Mouse (Mus musculus): ENCODE data around the gene Odf4. TPM values are rescaled to one million over a fixed set of nuclear protein-coding genes. Genes with fewer than 3 reads are reported as not detected.

Odf4 gene
- total RNA-seq, 2 experiments from 2014 or later: not detected

GRCm38 (mm10) chr11:68903775-68904174 lies 23.1 kb downstream of the Odf4 start:
- no peak for DNase-seq (ENCODE audit: low spot score in 2 of 2)

GRCm38 (mm10) chr11:68902823-68903222 lies 24.1 kb downstream of the Odf4 start:
- DNase-seq (ENCODE audit: low spot score in 2 of 2): no peak

GRCm38 (mm10) chr11:68902367-68902766 lies 24.5 kb downstream of the Odf4 start:
- DNase-seq (ENCODE audit: low spot score in 2 of 2): no peak

GRCm38 (mm10) chr11:68902047-68902364 lies 24.9 kb downstream of the Odf4 start:
- DNase-seq (ENCODE audit: low spot score in 2 of 2): no peak

- DNase-seq (ENCODE audit: low spot score in 2 of 2): peak; percentile 99
Observed at GRCm38 (mm10) chr11:68901351-68902046, 25.4 kb downstream of the Odf4 start, which contains the start of gene Rpl26. Gene Rpl26, plus strand, starts transcription at chr11:68901583.

GRCm38 (mm10) chr11:68900519-68901350 lies 26.1 kb downstream of the Odf4 start:
- DNase-seq (ENCODE audit: low spot score in 2 of 2): peak in 1 of 2 experiments; percentile 3

GRCm38 (mm10) chr11:68899815-68900214 lies 27.1 kb downstream of the Odf4 start:
- no peak for DNase-seq (ENCODE audit: low spot score in 2 of 2)

GRCm38 (mm10) chr11:68898790-68899189 lies 28.1 kb downstream of the Odf4 start:
- no peak for DNase-seq (ENCODE audit: low spot score in 2 of 2)

- no peak for DNase-seq (ENCODE audit: low spot score in 2 of 2)
Observed at GRCm38 (mm10) chr11:68897838-68898237, 29.0 kb downstream of the Odf4 start.

GRCm38 (mm10) chr11:68897120-68897519 lies 29.8 kb downstream of the Odf4 start:
- DNase-seq (ENCODE audit: low spot score in 2 of 2): peak; percentile 21 to 32

GRCm38 (mm10) chr11:68896247-68896646 lies 30.6 kb downstream of the Odf4 start:
- no peak for DNase-seq (ENCODE audit: low spot score in 2 of 2)

- no peak for DNase-seq (ENCODE audit: low spot score in 2 of 2)
Observed at GRCm38 (mm10) chr11:68893911-68894464, 32.9 kb downstream of the Odf4 start.

GRCm38 (mm10) chr11:68892233-68892832 lies 34.5 kb downstream of the Odf4 start:
- DNase-seq (ENCODE audit: low spot score in 2 of 2): no peak

GRCm38 (mm10) chr11:68891823-68892222 lies 35.1 kb downstream of the Odf4 start:
- no peak for DNase-seq (ENCODE audit: low spot score in 2 of 2)

GRCm38 (mm10) chr11:68890625-68891024 lies 36.3 kb downstream of the Odf4 start:
- DNase-seq (ENCODE audit: low spot score in 2 of 2): no peak

GRCm38 (mm10) chr11:68888653-68889052 lies 38.2 kb downstream of the Odf4 start:
- DNase-seq (ENCODE audit: low spot score in 2 of 2): no peak

- no peak for DNase-seq (ENCODE audit: low spot score in 2 of 2)
Observed at GRCm38 (mm10) chr11:68888253-68888652, 38.6 kb downstream of the Odf4 start, which contains the start of gene Rnf222. Gene Rnf222, plus strand, starts transcription at chr11:68888553.

- DNase-seq (ENCODE audit: low spot score in 2 of 2): no peak
Observed at GRCm38 (mm10) chr11:68886091-68886490, 40.8 kb downstream of the Odf4 start.

- DNase-seq (ENCODE audit: low spot score in 2 of 2): no peak
Observed at GRCm38 (mm10) chr11:68884368-68884767, 42.5 kb downstream of the Odf4 start.

GRCm38 (mm10) chr11:68883843-68884242 lies 43.0 kb downstream of the Odf4 start:
- DNase-seq (ENCODE audit: low spot score in 2 of 2): no peak

GRCm38 (mm10) chr11:68882107-68882506 lies 44.8 kb downstream of the Odf4 start:
- DNase-seq (ENCODE audit: low spot score in 2 of 2): no peak

GRCm38 (mm10) chr11:68878811-68879210 lies 48.1 kb downstream of the Odf4 start:
- DNase-seq (ENCODE audit: low spot score in 2 of 2): no peak
